Mouse (Mus musculus) hindbrain, embryonic 13.5 days (tissue): Measurements from ENCODE around the gene Ccdc42. TPM values are rescaled to one million over a fixed set of nuclear protein-coding genes. Genes with fewer than 3 reads are reported as not detected.

Experiments used
- ATAC-seq: fragments of 200-750 bp; cut with Nextera tagmentation; 2 replicates; pipeline ENCODE4 v1.8.0; 2017; ENCODE audit warnings: moderate TSS enrichment; ENCODE audit not compliant: low FRiP score
- H3K27ac ChIP-seq: fragments of 300-500 bp; sonication (generic); 2 replicates; pipeline ENCODE4 v1.5.1; 2015; ENCODE audit warnings: inconsistent platforms, mild to moderate bottlenecking, moderate library complexity
- H3K27me3 ChIP-seq: fragments of 300-500 bp; sonication (generic); 2 replicates; pipeline ENCODE4 v1.6.1; 2015; ENCODE audit warnings: mild to moderate bottlenecking, inconsistent platforms
- H3K36me3 ChIP-seq: fragments of 300-500 bp; sonication (generic); 2 replicates; pipeline ENCODE4 v1.6.1; 2015; ENCODE audit warnings: mild to moderate bottlenecking, inconsistent platforms
- H3K4me1 ChIP-seq: fragments of 300-500 bp; sonication (generic); replicated peaks from 2 replicates; pipeline ENCODE4 v1.6.1; 2015; ENCODE audit warnings: inconsistent platforms
- H3K4me2 ChIP-seq: fragments of 300-500 bp; sonication (generic); 2 replicates; pipeline ENCODE4 v1.6.1; 2015; ENCODE audit warnings: inconsistent platforms, mild to moderate bottlenecking, moderate library complexity
- H3K4me3 ChIP-seq: fragments of 300-500 bp; sonication (generic); 2 replicates; pipeline ENCODE4 v1.5.1; 2015; ENCODE audit warnings: mild to moderate bottlenecking, inconsistent platforms
- H3K9ac ChIP-seq: fragments of 300-500 bp; sonication (generic); 2 replicates; pipeline ENCODE4 v1.6.1; 2015; ENCODE audit warnings: mild to moderate bottlenecking, inconsistent platforms
- H3K9me3 ChIP-seq: fragments of 300-500 bp; sonication (generic); 2 replicates; pipeline ENCODE4 v1.6.1; 2016; ENCODE audit warnings: inconsistent platforms
- WGBS: fragments of 180-500 bp; shearing (Covaris S2); methylation state at CpG from one replicate; pipeline ENCODE4 v1.1.7; 2015; 5-methylcytosine and 5-hydroxymethylcytosine counted together
- polyA plus RNA-seq: library from polyadenylated mRNA; unstranded; fragments of >200 nt; fragmentation: Nextera tagmentation; extraction: Ambion mirVana; gene quantifications from 2 replicates; pipeline ENCODE4 v1.2.1, GENCODE M21; 2015

Ccdc42 gene
- polyA plus RNA-seq, 1 experiment from 2014 or later: 0.27 TPM

DNA sequence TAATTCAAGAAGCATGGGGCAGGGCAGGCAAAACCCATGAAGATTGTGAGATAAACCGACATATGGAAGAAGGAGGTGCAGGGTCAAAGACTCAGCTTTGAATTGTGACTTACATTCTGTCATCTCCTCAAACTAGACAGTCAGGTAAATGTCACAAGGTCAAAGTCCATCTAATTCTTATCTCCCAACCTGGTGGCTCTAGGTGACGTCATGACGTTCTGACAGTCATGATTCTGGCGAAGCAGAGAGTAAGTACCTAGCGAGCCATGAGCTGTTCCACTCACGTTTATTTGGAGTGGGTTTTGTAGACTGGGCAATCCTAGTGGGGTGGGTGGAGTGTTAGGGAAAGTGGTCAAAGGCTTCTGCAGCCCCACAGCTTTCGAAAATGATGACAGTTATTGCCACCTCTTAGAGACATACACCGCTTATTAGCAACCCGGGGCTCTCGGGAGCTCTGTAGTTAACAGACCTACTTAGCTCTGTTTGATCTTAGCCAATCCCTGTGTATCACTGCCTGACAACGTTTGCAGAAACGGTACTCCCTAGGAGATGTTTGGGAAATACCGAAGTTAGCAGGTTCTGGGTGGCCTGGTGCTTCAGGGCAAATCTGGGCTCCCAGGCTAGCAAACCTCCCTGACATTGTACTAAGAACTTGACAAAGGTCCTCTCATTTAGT lies 22.3 kb upstream of the Ccdc42 start:
- 81% methylated on average over 13 of the region's 13 CpGs for WGBS
- Histone ChIP-seq H3K9ac (no peak overlapping the region), H3K4me1 (0 out of 2 replicates have a peak, but pooled peaks cover 6% of the 10 kb centered on the region), H3K27ac (no peak overlapping the region), H3K4me2 (no peak overlapping the region), H3K36me3 (no peaks in the 10 kb centered on the region), H3K27me3 (peaks cover 14% of the 10 kb centered on the region), H3K9me3 (no peaks in the 10 kb centered on the region), H3K4me3 (no peak overlapping the region)
- ATAC-seq: no peak

DNA sequence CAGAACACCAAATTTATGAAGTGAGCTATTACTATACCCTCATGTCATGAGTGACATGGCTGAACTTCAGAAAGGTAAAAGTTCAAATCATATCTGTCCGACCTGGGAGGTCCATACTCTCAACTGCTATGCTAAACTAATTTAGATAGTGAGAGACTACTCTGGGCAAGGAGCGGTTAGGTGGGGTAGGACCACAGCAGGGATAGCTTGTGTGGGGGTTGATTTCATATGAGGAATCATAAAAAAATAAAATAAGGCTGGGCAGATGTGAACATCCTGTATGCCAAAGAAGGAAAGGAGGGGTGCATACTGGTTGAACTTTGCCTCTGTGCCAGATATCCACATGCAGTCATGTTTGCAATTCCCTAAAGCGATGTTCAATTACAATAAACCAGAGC lies 21.8 kb upstream of the Ccdc42 start:
- Histone ChIP-seq H3K4me3 (no peak overlapping the region), H3K4me2 (no peak overlapping the region), H3K9me3 (no peaks in the 10 kb centered on the region), H3K27me3 (peaks cover 14% of the 10 kb centered on the region), H3K36me3 (no peaks in the 10 kb centered on the region), H3K27ac (no peak overlapping the region), H3K9ac (no peak overlapping the region), H3K4me1 (0 out of 2 replicates have a peak, but pooled peaks cover 6% of the 10 kb centered on the region)
- ATAC-seq: no peak
- 89% methylated on average over 3 of the region's 3 CpGs for WGBS

DNA sequence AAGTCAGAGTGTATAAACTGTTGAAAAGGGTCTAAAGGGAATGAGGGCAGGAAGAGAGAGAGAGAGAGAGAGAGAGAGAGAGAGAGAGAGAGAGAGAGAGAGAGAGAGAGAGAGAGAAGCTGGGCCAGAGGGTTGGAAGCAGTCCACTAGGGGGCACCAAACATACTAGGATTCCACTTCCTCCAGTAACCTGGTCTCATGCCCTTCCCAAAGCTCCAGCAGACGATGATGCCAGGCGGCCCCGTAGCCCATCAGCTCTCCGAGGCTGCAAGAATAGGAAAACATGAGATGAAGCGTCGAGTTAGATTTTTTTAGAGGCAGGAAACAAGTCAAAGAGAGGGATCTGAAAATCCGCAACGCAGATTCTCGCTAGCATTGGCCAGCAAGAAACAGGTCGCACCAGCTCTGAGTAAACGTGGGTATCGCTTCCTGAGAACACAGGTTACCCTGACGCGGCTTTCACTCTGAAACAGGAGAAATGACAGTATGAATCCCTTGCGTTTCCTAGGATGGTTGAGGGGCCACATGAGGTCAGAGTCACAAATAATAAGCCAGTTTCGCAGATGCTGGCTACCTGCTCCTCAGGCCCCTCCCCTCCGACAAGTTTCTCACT lies 20.3 kb upstream of the Ccdc42 start:
- Histone ChIP-seq H3K4me1 (0 out of 2 replicates have a peak, but pooled peaks cover 6% of the 10 kb centered on the region), H3K9me3 (no peaks in the 10 kb centered on the region), H3K4me2 (peak overlapping the region; percentile 55), H3K27ac (no peak overlapping the region), H3K36me3 (no peaks in the 10 kb centered on the region), H3K9ac (peak overlapping the region; percentile 65), H3K4me3 (peak overlapping the region; percentile 33), H3K27me3 (peaks cover 14% of the 10 kb centered on the region)
- ATAC-seq: 0 out of 2 replicates have a peak, but pooled peaks have one; percentile 72
- whole genome bisulfite sequencing: 23% methylated on average over 17 of the region's 17 CpGs

DNA sequence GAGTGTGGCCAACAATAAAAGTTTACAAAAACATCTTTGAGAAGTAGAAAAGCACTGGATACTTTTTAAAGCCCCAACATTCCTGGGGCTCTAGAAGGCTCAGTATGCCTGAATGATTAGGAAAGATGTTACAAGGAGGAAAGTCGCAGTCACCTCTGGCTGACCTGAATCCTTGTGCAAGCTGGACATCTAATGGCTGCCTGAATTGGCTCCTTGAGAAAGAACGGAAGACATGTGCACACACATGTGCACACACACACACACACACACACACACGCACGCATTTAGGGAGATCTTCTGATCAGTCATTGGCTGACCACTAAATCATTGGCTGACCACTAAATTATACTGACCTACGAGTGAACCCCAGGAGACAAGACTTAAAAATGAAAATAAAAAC lies 16.0 kb upstream of the Ccdc42 start:
- Histone ChIP-seq H3K27ac (no peak overlapping the region), H3K9ac (no peak overlapping the region), H3K27me3 (peaks cover 6% of the 10 kb centered on the region; the same call in 1 of the 2 replicates), H3K4me1 (0 out of 2 replicates have a peak, but pooled peaks cover 6% of the 10 kb centered on the region), H3K36me3 (no peaks in the 10 kb centered on the region), H3K9me3 (no peaks in the 10 kb centered on the region), H3K4me3 (no peak overlapping the region), H3K4me2 (no peak overlapping the region)
- ATAC-seq: no peak
- WGBS: 90% methylated on average over 5 of the region's 5 CpGs

DNA sequence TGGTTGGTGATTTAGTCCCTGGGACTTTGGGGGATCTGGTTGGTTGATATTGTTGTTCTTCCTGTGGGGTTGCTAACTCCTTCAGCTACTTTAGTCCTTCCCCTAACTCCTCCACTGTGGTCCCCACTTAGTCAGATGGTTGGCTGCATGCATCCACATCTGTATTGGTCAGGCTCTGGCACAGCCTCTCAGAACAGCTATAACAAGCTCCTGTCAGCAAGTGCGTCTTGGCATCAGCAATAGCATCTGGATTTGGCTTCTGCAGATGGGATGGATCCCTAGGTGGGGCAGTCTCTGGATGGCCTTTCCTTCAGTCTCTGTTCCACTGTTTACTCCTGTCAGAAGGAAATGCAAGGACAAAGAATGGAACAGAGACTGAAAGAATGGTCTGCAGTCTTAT lies 9.7 kb upstream of the Ccdc42 start:
- Histone ChIP-seq H3K4me1 (peaks cover 16% of the 10 kb centered on the region), H3K27ac (no peak overlapping the region), H3K36me3 (no peaks in the 10 kb centered on the region), H3K9me3 (no peaks in the 10 kb centered on the region), H3K9ac (no peak overlapping the region), H3K27me3 (no peaks in the 10 kb centered on the region), H3K4me3 (no peak overlapping the region), H3K4me2 (no peak overlapping the region)
- 72% methylated on average over 1 of the region's 1 CpGs for WGBS
- no peak for ATAC-seq

DNA sequence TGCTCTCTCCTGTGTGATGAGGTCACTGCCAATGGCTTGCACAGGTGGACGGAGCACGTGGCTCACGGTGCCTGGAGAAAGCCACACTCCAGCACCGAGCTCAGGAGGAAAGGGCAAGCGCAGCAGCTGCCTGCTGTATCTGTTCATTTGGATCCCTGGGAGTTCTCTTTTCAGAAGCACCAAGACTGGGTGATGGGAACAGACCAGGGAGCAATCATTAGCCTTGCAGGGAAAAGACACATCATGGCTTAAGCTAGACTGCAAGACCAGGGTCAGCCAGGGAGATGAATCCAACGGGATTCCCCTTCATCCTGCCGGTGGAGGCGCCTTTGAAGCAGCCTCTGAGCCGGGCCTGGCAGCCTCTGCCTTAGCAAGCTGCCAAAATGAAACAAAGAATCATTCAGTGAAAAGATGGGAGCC lies 7.3 kb upstream of the Ccdc42 start:
- no peaks in the 10 kb centered on the region for H3K9me3 ChIP-seq
- 0 out of 2 replicates have a peak overlapping the region, but pooled peaks have one; percentile 14 for H3K9ac ChIP-seq
- no peak overlapping the region for H3K4me2 ChIP-seq
- ATAC-seq: peak; percentile 58
- 24% methylated on average over 9 of the region's 9 CpGs for WGBS
- peaks cover 22% of the 10 kb centered on the region for H3K4me1 ChIP-seq
- no peaks in the 10 kb centered on the region for H3K36me3 ChIP-seq
- no peaks in the 10 kb centered on the region for H3K27me3 ChIP-seq
- H3K4me3 ChIP-seq: no peak overlapping the region
- peak overlapping the region; percentile 59 for H3K27ac ChIP-seq

DNA sequence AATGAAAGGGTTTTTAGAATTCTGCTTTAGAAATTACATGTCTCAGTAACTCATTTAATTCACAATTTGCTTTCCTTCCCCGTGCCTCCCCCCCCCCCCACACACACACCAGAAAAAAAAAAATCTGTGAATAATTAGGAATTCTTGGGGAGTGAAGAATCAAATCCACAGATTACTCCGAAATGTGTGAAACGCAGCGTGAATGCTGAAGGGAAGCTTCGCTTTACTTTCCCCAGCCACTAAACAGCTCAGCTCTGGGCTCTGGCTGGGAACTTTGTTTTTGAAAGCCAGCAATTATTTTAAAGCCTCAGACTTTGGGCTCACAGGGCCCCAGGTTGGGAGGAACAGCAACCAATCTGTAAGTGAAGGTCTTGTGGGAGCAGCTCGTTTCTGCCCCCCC lies 6.3 kb upstream of the Ccdc42 start:
- no peaks in the 10 kb centered on the region for H3K27me3 ChIP-seq
- WGBS: 41% methylated on average over 6 of the region's 6 CpGs
- no peak overlapping the region for H3K4me2 ChIP-seq
- H3K27ac ChIP-seq: no peak overlapping the region
- no peak overlapping the region for H3K4me3 ChIP-seq
- no peaks in the 10 kb centered on the region for H3K36me3 ChIP-seq
- no peaks in the 10 kb centered on the region for H3K9me3 ChIP-seq
- no peak for ATAC-seq
- no peak overlapping the region for H3K9ac ChIP-seq
- H3K4me1 ChIP-seq: peaks cover 22% of the 10 kb centered on the region

DNA sequence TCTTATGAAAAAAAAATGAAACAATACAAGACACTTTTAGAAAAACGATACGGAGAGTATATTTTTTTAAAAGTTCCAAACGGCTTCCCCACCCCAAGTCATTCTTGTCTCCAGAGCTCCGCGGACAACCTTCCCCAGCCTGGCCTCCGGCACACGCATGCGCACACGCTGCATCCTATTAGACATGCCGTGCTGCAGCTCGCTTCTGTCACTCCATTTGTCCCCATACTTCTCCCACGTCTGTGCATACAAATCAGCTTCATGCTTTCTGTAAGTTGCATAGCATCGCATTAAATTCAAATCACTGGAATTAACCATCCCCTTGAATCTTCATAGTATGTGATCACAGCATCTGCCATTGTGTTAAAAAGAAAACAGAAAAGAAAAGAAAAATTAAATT lies 3.6 kb upstream of the Ccdc42 start:
- Histone ChIP-seq H3K27me3 (no peaks in the 10 kb centered on the region), H3K4me3 (no peak overlapping the region), H3K9ac (no peak overlapping the region), H3K4me2 (no peak overlapping the region), H3K9me3 (no peaks in the 10 kb centered on the region), H3K4me1 (peaks cover 17% of the 10 kb centered on the region), H3K36me3 (no peaks in the 10 kb centered on the region), H3K27ac (no peak overlapping the region)
- WGBS: 51% methylated on average over 13 of the region's 13 CpGs
- 0 out of 2 replicates have a peak, but pooled peaks have one; percentile 70 for ATAC-seq

DNA sequence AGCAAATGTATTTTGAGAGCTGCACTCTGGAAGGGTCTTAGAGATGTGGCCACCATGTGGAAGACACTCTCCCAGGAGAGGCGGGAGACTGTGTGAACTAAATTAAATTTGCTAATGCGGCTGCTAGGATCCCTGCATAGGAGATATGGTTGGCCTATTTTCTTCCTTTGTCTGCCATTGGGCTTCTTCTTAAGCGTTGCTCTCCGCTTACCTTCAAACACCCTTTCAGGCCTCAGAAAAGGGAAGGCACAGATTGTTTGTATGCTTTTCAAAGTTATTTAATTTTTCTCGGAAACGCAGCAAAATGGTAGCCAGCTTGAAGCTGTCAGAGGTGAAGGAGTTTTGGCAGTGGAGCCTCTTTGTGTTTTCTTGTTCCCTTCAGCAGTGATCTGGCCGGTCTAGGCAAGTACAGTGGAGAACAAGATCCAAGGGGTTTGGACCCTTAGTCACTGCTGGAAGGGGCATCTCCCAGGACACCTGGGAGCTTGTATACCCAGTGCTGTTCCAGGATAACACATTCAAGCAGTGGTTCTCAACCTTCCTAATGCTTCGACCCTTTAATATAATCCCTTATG lies 2.8 kb upstream of the Ccdc42 start:
- Histone ChIP-seq H3K4me1 (peaks cover 17% of the 10 kb centered on the region), H3K9me3 (no peaks in the 10 kb centered on the region), H3K4me2 (no peak overlapping the region), H3K27ac (peak overlapping the region; percentile 69), H3K27me3 (no peaks in the 10 kb centered on the region), H3K4me3 (no peak overlapping the region), H3K9ac (no peak overlapping the region), H3K36me3 (no peaks in the 10 kb centered on the region)
- 72% methylated on average over 8 of the region's 8 CpGs for WGBS
- no peak for ATAC-seq

DNA sequence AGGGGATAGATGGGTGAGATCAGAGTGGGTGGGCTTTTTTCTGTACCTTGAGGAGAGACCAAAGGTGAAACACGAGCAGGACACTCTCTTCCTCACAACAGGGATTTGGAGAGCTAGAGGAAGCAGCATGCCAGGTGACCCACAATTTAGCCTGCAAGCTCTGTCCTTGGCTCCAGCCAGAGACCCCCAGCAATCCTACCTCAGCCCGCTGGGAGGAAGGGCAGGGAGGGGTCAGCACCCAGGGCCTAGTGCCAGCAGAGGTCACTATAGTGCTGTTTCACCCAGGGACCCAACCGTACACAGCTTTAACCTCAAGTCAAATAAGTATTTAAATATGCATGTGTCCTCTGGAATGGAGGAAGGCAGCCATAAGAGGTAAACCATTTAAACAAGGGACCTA lies 931 bp upstream of the Ccdc42 start:
- Histone ChIP-seq H3K27me3 (no peaks in the 10 kb centered on the region), H3K4me3 (no peak overlapping the region), H3K36me3 (no peaks in the 10 kb centered on the region), H3K27ac (no peak overlapping the region), H3K9me3 (no peaks in the 10 kb centered on the region), H3K9ac (no peak overlapping the region), H3K4me2 (no peak overlapping the region), H3K4me1 (peaks cover 6% of the 10 kb centered on the region)
- 33% methylated on average over 3 of the region's 3 CpGs for WGBS
- no peak for ATAC-seq

DNA sequence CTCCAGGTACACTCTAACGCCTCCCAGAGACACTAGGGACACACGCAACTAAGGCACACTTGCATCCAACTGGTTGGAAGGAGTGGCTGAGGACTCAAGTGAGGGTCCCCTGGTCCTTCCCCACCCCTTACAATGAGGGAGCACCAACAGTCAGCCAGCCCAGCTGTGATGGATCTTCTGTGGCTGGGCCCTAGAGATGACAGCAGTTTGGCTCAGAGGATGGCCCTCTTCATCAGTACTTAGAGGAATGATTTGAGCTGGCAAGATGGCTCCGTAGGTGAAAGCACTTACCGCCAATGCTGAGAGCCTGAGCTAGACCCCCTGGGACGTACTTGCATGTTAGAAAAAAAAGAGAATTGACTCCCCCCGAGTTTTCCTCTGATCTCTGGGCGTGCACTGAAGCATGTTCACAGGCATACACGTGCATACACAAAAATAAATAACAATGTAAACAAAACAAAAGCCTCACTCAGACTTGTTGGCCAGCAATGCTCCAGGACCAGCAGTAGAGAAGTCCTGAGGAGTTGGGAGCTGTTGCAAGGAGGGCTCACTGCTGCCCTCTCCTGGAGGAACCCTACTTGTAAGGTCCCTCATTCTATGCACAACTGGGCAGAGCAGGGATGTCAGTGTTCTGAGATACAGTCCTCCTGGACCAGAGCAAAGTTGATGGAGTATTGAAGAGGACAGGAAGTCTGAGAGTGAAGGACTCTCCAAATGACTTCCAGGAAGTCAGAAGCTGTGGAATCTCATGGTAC lies 2.4 kb downstream of the Ccdc42 start:
- Histone ChIP-seq H3K4me1 (peaks cover 4% of the 10 kb centered on the region; the same call in 1 of the 2 replicates), H3K4me2 (no peak overlapping the region), H3K9ac (no peak overlapping the region), H3K9me3 (no peaks in the 10 kb centered on the region), H3K27ac (no peak overlapping the region), H3K4me3 (no peak overlapping the region), H3K36me3 (no peaks in the 10 kb centered on the region), H3K27me3 (no peaks in the 10 kb centered on the region)
- WGBS: 67% methylated on average over 8 of the region's 8 CpGs
- ATAC-seq: no peak

DNA sequence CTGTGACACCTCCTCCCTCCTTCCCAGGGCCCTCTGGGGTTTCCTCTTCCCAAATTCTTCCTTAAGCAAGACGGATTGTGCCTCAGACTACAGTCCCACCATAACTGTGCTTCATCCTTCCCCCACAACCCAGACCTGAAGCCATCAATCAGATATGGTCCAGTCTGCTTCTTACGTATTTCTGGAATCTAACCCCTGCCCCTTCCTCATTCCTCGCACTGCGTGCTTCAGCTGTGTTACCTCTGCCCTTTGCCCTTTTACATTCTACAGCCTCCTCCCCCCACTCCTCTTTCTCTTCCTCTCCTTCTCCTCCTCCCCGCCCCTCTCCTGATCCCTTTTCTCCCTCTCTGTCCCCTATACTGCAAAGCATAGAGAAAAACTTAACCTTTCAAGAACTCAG lies 4.9 kb downstream of the Ccdc42 start:
- Histone ChIP-seq H3K4me3 (no peak overlapping the region), H3K9me3 (no peaks in the 10 kb centered on the region), H3K36me3 (no peaks in the 10 kb centered on the region), H3K27ac (no peak overlapping the region), H3K4me2 (no peak overlapping the region), H3K9ac (no peak overlapping the region), H3K4me1 (peaks cover 3% of the 10 kb centered on the region; the same call in 1 of the 2 replicates), H3K27me3 (no peaks in the 10 kb centered on the region)
- no peak for ATAC-seq
- WGBS: 19% methylated on average over 5 of the region's 5 CpGs
